Mouse (Mus musculus): ENCODE data around the gene Ube2g2.
A peak's percentile ranks its signal among the peaks of the same experiment; 100 is the strongest.

The Ube2g2 gene

GRCm38 (mm10) chr10:77605908-77606826 is 15.9 kb upstream of the Ube2g2 start, which contains the start of the genes Sumo3 and Gm49325:
Gene Sumo3 (plus strand): TSS chr10:77606097.
Gene Gm49325 (plus strand): TSS chr10:77606197.
- DNase-seq (ENCODE audit: low spot score in 2 of 2), result peak; percentile 98 to 100

DNA sequence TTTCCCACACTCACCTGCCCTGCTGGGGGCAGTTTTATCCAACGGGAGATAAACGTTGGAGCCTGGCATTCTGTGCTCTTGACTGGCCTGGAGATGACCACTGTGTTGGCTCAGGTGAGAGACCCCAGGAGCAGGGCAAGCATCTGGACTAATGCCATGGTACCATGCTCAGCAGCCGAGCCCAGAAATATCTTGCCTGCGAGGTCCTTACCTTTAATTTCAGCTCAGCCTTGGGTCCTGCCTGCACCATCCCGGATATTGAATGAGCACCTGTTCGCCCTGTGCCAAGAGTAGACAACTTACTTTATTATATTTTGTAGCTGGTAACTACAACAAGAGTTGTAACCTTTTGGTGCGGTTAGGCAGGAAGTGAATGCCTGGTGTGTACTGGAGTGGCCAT is 15.2 kb upstream of the Ube2g2 start:
- peak in 1 of 2 experiments; percentile 23 for DNase-seq (ENCODE audit: low spot score in 2 of 2)

DNA sequence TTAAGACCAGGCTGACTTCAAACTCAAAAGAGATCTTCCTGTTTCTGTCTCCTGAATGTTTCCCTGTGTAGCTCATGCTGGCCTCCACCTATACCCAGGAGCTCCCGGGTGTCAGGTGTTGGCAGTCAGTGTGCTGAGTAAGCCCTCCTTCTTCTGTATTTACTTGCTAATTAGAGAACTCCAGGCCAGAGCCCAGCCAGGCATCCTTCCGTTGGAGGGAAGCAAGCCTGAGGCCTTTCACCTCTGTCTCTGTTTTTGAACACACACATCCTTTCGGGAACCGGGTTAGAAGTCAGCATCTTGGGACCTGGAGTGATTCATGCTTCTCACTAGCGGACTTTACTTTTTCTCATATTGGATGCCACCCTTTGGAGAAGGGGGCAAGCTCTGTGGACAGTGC is 14.6 kb upstream of the Ube2g2 start:
- DNase-seq (ENCODE audit: low spot score in 2 of 2), result no peak

GRCm38 (mm10) chr10:77608589-77608988 is 13.5 kb upstream of the Ube2g2 start:
- DNase-seq (ENCODE audit: low spot score in 2 of 2), result no peak

GRCm38 (mm10) chr10:77610221-77610961 is 11.7 kb upstream of the Ube2g2 start:
- no peak for DNase-seq (ENCODE audit: low spot score in 2 of 2)

- no peak for DNase-seq (ENCODE audit: low spot score in 2 of 2)
Measured at GRCm38 (mm10) chr10:77613409-77613808, 8.7 kb upstream of the Ube2g2 start.

- no peak for DNase-seq (ENCODE audit: low spot score in 2 of 2)
Measured at GRCm38 (mm10) chr10:77615647-77616046, 6.4 kb upstream of the Ube2g2 start.

DNA sequence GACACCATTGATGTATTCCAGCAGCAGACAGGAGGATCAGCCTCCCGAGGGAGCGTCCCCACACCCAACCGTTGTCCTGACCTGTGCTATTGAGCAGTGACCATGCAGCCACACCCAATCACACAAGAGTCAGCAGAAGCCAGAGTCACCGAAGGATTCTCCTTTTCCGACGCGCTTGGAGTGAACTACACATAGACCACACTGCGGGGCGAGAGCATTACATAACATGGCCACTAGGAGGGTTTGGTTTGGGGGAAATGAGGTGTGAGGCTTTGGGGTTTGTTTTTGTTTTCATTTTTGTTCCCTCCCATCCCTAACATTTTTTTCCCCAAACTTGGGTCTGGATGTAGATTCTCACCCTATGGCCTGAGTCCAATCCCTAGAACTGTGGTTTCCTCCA is 5.9 kb upstream of the Ube2g2 start:
- no peak for DNase-seq (ENCODE audit: low spot score in 2 of 2)

DNA sequence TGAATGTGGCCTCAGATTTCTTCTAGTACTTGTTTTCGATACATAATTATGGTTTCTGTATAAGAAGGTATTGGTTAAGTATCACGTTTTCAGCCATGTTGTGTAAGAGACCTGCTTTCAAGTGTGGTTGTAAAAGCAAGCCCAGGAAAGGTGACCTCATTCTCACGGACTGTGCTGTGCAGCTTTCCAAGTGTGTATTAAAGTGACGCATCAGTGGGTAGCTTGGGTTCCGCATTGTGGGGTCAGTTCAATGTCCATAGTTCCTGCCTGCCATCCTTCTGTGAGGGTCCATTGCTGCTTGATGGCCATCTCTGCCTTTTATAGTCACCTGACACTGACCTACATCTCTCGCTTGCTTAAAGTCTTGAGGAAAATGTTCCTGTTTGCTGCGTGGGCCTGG is 5.1 kb upstream of the Ube2g2 start:
- no peak for DNase-seq (ENCODE audit: low spot score in 2 of 2)

DNA sequence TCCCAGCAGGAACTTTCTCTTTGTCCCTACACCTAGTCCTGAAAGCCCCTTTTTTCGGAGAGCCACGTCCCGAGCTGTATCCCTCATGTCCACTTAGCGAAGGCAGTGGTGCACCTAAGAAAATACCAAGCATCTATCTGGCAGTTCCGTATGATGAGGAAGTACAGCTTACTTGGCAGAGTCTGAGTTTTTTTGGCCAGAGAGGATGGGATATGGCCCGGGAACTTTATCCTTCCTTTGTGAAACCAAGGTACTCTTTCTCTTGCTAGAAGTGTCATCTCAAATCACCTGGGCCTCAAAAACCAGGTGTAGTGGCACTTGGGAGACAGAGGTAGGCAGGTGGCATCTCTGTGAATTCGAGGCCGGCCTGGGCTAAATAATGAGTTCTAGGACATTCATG is 529 bp upstream of the Ube2g2 start:
- no peak for DNase-seq (ENCODE audit: low spot score in 2 of 2)

DNA sequence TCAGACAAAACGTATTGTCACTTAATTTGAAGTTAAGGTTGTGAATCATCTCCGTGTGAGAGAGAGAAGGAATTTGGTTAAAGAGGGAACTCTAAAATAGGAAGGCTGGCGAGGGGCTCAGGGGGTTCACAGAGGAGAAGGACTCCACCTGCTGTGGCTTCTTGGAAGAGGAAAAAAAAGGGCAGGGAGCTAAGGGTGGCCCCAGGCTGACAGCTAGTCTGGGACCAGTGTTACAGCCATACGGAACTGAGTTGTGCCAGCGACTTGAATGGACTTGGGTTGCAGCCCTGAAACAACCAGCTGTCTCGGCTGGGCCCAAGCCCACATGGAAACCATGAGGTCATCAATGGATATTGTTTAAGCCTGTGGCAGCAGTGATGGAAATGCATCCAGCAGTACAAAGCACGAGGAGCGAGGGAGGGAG is 1.0 kb downstream of the Ube2g2 start:
- DNase-seq (ENCODE audit: low spot score in 2 of 2), result no peak

- no peak for DNase-seq (ENCODE audit: low spot score in 2 of 2)
Measured at GRCm38 (mm10) chr10:77623639-77624400, 1.7 kb downstream of the Ube2g2 start.

DNA sequence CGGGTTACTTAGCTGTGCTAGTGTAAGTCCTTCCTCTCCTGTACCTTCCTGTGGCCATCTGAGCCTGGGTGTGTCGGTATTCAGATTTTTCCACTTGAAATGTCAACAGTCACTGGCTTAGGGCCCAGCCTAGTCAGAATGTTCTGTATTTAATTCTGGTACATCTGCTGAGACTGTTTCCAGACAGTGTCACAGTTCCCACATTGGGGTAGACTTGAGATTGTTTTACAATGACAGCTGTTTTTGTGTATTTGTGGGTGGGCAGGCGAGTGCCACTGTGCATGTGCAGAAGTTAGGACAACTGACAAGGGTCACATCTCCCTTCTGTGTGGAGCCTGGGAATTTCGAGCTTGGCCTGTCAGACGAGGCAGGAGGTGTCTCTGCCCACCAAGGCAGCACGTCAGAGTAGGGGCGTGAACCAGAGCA is 2.5 kb downstream of the Ube2g2 start:
- no peak for DNase-seq (ENCODE audit: low spot score in 2 of 2)

- DNase-seq (ENCODE audit: low spot score in 2 of 2), result no peak
Measured at GRCm38 (mm10) chr10:77626036-77626435, 4.0 kb downstream of the Ube2g2 start.

DNA sequence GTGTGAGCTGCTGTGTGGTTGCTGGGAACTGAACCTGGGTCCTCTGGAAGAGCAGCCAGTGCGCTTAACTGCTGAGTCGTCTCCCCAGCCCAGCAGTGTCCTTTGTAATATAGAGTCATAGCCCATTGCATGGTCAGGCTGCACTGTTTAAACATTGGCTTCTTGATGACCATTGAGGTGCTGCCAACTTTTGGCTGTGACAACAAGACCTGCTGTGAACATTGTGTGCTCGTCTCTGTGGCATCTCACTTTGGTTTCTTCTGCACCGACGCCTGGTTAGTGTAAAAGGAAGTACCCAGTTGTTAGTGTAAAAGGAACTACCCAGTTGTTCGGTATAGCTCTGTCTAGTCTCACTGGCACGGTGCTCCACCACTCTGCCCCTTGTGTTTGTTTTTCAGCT is 4.5 kb downstream of the Ube2g2 start:
- no peak for DNase-seq (ENCODE audit: low spot score in 2 of 2)

GRCm38 (mm10) chr10:77627497-77627896 is 5.4 kb downstream of the Ube2g2 start:
- DNase-seq (ENCODE audit: low spot score in 2 of 2), result peak; percentile 61 to 81

DNA sequence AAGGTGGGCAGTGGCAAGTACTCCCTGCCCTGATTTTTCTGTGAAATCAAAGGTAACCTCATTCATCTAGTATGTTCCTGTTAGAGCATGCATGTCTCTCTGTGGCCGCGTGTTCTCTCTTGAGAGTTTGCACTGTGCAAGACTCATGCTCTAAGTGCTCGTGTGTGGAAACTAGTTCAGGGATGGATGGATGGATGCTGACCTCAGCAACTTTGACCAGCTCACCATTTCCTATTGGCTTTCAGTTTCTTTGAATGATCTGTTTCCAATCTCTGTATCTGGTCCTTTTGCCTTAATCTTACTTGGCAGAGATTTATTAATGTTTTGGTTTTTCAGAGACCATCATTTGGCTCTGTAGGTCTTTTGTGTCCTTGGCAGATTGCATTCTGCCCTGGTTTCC is 7.1 kb downstream of the Ube2g2 start:
- DNase-seq (ENCODE audit: low spot score in 2 of 2), result no peak

DNA sequence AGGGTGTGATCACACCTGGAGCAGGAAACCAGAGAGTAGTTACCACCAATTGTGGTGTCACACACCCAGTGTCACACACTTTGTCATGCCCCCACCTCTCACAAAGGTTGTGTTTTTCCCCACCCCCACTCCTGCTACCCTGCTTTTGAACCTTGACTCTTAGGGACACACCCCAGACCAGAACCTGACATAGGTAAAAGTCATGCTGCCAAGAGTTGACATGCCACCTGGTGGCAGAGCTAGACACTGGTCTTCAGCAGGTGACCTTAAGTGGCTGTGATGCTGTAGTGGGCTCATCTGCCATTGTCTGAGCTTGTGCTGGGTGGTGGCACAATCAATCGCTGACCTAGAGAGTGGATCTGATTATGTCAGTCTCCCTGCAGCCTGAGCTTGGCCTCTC is 7.9 kb downstream of the Ube2g2 start:
- no peak for DNase-seq (ENCODE audit: low spot score in 2 of 2)

GRCm38 (mm10) chr10:77634016-77634415 is 11.9 kb downstream of the Ube2g2 start:
- DNase-seq (ENCODE audit: low spot score in 2 of 2), result no peak

DNA sequence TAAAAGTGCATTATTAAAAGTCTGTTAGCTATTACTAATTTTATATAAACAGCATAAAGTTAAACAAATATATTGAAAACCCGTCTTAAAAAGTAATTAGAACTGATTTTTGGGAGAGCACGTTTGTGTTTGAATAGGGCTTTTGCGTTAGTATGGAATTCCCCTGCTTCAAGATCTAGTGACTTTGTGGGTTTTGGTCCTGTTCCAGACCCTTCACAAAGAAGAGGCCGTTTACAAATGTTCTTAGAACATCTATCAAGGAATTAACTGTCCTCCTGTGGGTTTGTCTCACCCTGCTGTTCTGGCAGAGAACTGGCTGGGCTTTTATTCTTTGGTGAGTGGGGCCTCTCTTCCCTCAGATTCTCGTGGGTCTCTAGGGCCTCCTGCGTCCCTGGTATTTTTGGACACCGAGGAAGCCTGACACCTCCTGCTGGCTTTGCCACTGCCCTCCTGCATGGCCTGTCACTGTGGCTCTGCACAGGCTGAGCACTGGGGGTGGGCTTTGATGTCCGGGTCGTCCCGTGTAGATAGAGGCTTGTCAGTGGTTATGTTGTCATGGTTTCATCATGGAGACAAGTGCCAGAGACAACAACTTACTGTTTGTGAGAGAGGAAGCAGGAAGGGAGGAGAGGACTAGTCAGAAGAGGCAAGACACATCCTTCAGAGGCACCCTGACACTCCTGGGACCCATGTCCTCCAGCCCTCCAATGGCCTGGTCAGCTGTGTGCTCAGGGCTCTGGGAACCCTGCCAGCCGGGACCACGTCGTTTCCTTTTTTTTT is 12.6 kb downstream of the Ube2g2 start:
- DNase-seq (ENCODE audit: low spot score in 2 of 2), result no peak

DNA sequence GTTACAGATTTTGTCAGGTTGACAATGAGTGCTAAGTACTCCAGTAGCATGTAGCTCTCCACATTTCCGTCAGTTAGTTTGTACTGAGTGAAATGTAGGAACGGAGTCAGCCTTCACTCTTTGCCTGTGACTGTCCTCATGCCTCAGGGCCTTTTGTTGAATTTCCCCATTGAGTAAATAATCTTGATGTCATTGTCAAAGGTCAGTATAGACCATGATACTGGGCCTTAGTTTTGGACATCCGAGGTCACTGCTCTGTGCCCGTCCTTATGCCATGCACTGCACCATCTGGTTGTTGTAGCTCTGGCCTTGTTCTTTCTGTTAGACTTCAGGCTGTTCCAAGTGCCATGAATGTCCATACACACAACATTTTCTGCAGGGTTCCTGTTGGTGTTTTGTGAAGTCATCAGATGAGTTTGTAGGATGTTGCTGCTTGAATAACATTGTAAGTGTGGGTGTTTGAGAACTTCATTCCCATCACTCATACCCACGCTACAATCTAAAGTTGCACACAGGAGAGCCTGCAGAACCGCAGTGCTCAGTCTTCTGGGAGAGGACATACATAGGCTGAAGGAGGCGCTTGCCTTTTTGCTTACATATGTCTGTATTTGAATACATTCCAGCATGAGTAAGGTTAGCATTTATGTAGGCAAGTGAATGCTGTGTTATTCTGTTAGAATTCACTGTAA is 14.3 kb downstream of the Ube2g2 start:
- no peak for DNase-seq (ENCODE audit: low spot score in 2 of 2)
